Mouse (Mus musculus) left cerebral cortex, postnatal 36 days (tissue): ENCODE results near the gene Il23a. TPM values are rescaled to one million over a fixed set of nuclear protein-coding genes. Genes with fewer than 3 reads are reported as not detected.

Experiments used
- total RNA-seq, 2 experiments: library from RNA; stranded (reverse); gene quantifications; 2 replicates each; pipeline ENCODE4 v1.2.3; 2021

Gene Il23a
- total RNA-seq, 2 experiments from 2014 or later, result 0.27 to 0.29 TPM

Other genes starting within 250 kb of the Il23a start
- gene Ptges3, start 239.8 kb downstream of the Il23a start, total RNA-seq, result 100 to 1,000 TPM; 120 to 131 TPM
- 1,000 to 10,000 TPM; 1,550 to 1,901 TPM for gene Atp5b, start 215.5 kb downstream of the Il23a start, total RNA-seq
- gene Baz2a, start 207.2 kb downstream of the Il23a start, total RNA-seq, result 10 to 100 TPM; 31.6 to 44.5 TPM
- 10 to 100 TPM; 12.1 to 15.6 TPM for gene Rbms2, start 118.5 kb downstream of the Il23a start, total RNA-seq
- gene Gls2, start 104.3 kb downstream of the Il23a start, total RNA-seq, result 10 to 100 TPM; 31.3 to 33.2 TPM
- gene Spryd4, start 86.9 kb downstream of the Il23a start, total RNA-seq, result 10 to 100 TPM in 1 of 2 experiments, 1 to 10 TPM in 1; 9.2 to 10.2 TPM
- gene Mip, start 72.9 kb downstream of the Il23a start, total RNA-seq, result not detected
- gene Timeless, start 66.7 kb downstream of the Il23a start, total RNA-seq, result 1 to 10 TPM; 5.6 to 5.9 TPM
- not detected for gene Apon, start 44.7 kb downstream of the Il23a start, total RNA-seq
- not detected for gene Apof, start 30.1 kb downstream of the Il23a start, total RNA-seq
- 10 to 100 TPM; 24.0 to 35.6 TPM for gene Stat2, start 28.2 kb downstream of the Il23a start, total RNA-seq
- gene Pan2, start 4.6 kb upstream of the Il23a start, total RNA-seq, result 10 to 100 TPM; 11.3 to 17.2 TPM
- 10 to 100 TPM; 62.9 to 74.4 TPM for gene Cnpy2, start 23.7 kb upstream of the Il23a start, total RNA-seq
- 100 to 1,000 TPM; 214 to 231 TPM for gene Cs, start 39.0 kb upstream of the Il23a start, total RNA-seq
- 10 to 100 TPM; 62.0 to 63.2 TPM for gene Coq10a, start 70.2 kb upstream of the Il23a start, total RNA-seq
- 10 to 100 TPM; 49.3 to 61.7 TPM for gene Ankrd52, start 78.4 kb upstream of the Il23a start, total RNA-seq
- not detected for gene Slc39a5, start 102.5 kb upstream of the Il23a start, total RNA-seq
- 10 to 100 TPM; 88.8 to 91.6 TPM for gene Nabp2, start 112.7 kb upstream of the Il23a start, total RNA-seq
- gene Rnf41, start 112.9 kb upstream of the Il23a start, total RNA-seq, result 10 to 100 TPM; 75.8 to 78.1 TPM
- 100 to 1,000 TPM; 238 to 245 TPM for gene Smarcc2, start 160.5 kb upstream of the Il23a start, total RNA-seq
- 100 to 1,000 TPM; 547 to 629 TPM for gene Myl6, start 195.4 kb upstream of the Il23a start, total RNA-seq
- gene Myl6b, start 199.9 kb upstream of the Il23a start, total RNA-seq, result 10 to 100 TPM; 26.3 to 27.0 TPM
- gene Esyt1, start 227.1 kb upstream of the Il23a start, total RNA-seq, result 1 to 10 TPM; 8.5 to 9.0 TPM
- gene Zc3h10, start 249.0 kb upstream of the Il23a start, total RNA-seq, result 10 to 100 TPM; 14.2 to 15.0 TPM